Mouse (Mus musculus): ENCODE measurements at regions not wholly inside any gene's neighbourhood (a gene's known extent, or its start where the extent isn't known, plus 50 kb on each side); places are given as distances from the start of the nearest gene placed in this dataset.

DNA sequence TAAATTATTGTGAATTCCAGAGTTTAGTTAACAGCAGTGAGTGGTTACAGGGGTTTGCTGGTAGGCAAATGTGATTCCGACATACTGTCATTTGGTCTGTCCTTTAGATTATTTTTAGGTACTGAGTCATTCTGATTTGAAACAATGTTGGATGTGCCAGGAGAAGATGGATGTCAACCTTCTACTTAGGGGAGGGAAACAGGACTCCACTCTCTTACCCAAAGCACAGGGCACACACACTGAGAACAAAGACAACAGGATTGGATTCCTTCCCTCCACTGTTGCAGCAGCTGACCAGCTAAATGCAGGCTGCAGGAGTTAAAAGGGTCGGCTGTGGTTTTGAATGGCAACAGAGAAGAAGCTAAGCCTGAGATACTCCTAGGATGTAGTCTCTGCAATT is 186.7 kb upstream of the Pter start:
- TF ChIP-seq POLR2A (IDR thresholded peaks at IDR 0.05; ENCODE audit: low read depth, low read length) (no peak), CTCF (IDR thresholded peaks at IDR 0.05; ENCODE audit: extremely low read depth, insufficient read depth, insufficient read length, insufficient replicate concordance) (no peak)
